Mouse (Mus musculus) adrenal gland, adult 8-10 months (tissue): ENCODE measurements around the gene Bsx. TPM values are rescaled to one million over a fixed set of nuclear protein-coding genes. Genes with fewer than 3 reads are reported as not detected.

ENCODE experiments used
- DNase-seq: peaks from one replicate; pipeline ENCODE4 v3.0.0; 2022
- total RNA-seq, 4 experiments: library from RNA; stranded (reverse); gene quantifications; 2 replicates each; pipeline ENCODE4 v1.2.4; 2022

Gene Bsx
- not detected for total RNA-seq

- peak; percentile 7 for DNase-seq
Measured at GRCm38 (mm10) chr9:40873556-40874470, at the start of gene Bsx. Gene Bsx (plus strand): TSS chr9:40874127.

- no peak for DNase-seq
Measured at GRCm38 (mm10) chr9:40825601-40826000, 48.3 kb upstream of the Bsx start.

GRCm38 (mm10) chr9:40827366-40827765 lies 46.6 kb upstream of the Bsx start:
- DNase-seq, result no peak

GRCm38 (mm10) chr9:40834569-40834968 lies 39.4 kb upstream of the Bsx start:
- DNase-seq, result peak; percentile 36

- DNase-seq, result no peak
Measured at GRCm38 (mm10) chr9:40836681-40837080, 37.2 kb upstream of the Bsx start.

GRCm38 (mm10) chr9:40839662-40840061 lies 34.3 kb upstream of the Bsx start:
- DNase-seq, result no peak

- no peak for DNase-seq
Measured at GRCm38 (mm10) chr9:40851515-40851914, 22.4 kb upstream of the Bsx start.

- DNase-seq, result no peak
Measured at GRCm38 (mm10) chr9:40858461-40859160, 15.3 kb upstream of the Bsx start.

- no peak for DNase-seq
Measured at GRCm38 (mm10) chr9:40859196-40859595, 14.7 kb upstream of the Bsx start.

- DNase-seq, result no peak
Measured at GRCm38 (mm10) chr9:40870331-40870730, 3.6 kb upstream of the Bsx start.

- DNase-seq, result no peak
Measured at GRCm38 (mm10) chr9:40871369-40872155, 2.4 kb upstream of the Bsx start.

GRCm38 (mm10) chr9:40872156-40872478 lies 1.8 kb upstream of the Bsx start:
- no peak for DNase-seq

GRCm38 (mm10) chr9:40874961-40875360 lies 1.0 kb downstream of the Bsx start:
- DNase-seq, result no peak

- no peak for DNase-seq
Measured at GRCm38 (mm10) chr9:40875431-40875830, 1.5 kb downstream of the Bsx start.

- no peak for DNase-seq
Measured at GRCm38 (mm10) chr9:40876164-40876563, 2.2 kb downstream of the Bsx start.

- DNase-seq, result no peak
Measured at GRCm38 (mm10) chr9:40876693-40877092, 2.8 kb downstream of the Bsx start.

- no peak for DNase-seq
Measured at GRCm38 (mm10) chr9:40877146-40877880, 3.4 kb downstream of the Bsx start.

- no peak for DNase-seq
Measured at GRCm38 (mm10) chr9:40877881-40878235, 3.9 kb downstream of the Bsx start.

- DNase-seq, result no peak
Measured at GRCm38 (mm10) chr9:40878291-40878945, 4.5 kb downstream of the Bsx start.

GRCm38 (mm10) chr9:40878998-40879397 lies 5.1 kb downstream of the Bsx start:
- DNase-seq, result no peak

GRCm38 (mm10) chr9:40885669-40886068 lies 11.7 kb downstream of the Bsx start:
- DNase-seq, result no peak

GRCm38 (mm10) chr9:40889389-40889788 lies 15.5 kb downstream of the Bsx start:
- no peak for DNase-seq
